Comparison of ENCODE assay signal across 16 mouse cellular contexts in genomic region chr11:90284079-90284478, GRCm38 (mm10).
"Had no signal": no experiment of that assay in that cellular context is flagged by ENCODE, and none has a peak within 500 bp of the region (broad histone marks: within the 10 kb centered on the region; RNA-seq: fewer than 3 reads in every experiment).

No protein-coding gene starts in this region.

- DNase-seq: liver, postnatal 0 days; lung, adult 2 months; lung, postnatal 14 days; lung, postnatal 36 days; right cerebral cortex, postnatal 14 days; right cerebral cortex, postnatal 4 days; spleen, adult 18-20 months; thymus, adult 18-20 months; thymus, postnatal 14 days; thymus, postnatal 36 days had no signal

- H3K36me3 ChIP-seq: lung, embryonic 15.5 days; midbrain, embryonic 13.5 days; midbrain, embryonic 15.5 days; neural tube, embryonic 12.5 days had no signal

- H3K9me3 ChIP-seq: lung, embryonic 15.5 days; megakaryocyte, embryonic 14.5 days; midbrain, embryonic 13.5 days; midbrain, embryonic 15.5 days; neural tube, embryonic 12.5 days had no signal

- H3K27ac ChIP-seq: lung, embryonic 15.5 days; macrophage; midbrain, embryonic 13.5 days; midbrain, embryonic 15.5 days; neural tube, embryonic 12.5 days had no signal

- H3K27me3 ChIP-seq: lung, embryonic 15.5 days; megakaryocyte, embryonic 14.5 days; midbrain, embryonic 13.5 days; midbrain, embryonic 15.5 days; neural tube, embryonic 12.5 days had no signal

- H3K4me3 ChIP-seq: lung, embryonic 15.5 days; megakaryocyte, embryonic 14.5 days; midbrain, embryonic 13.5 days; midbrain, embryonic 15.5 days; neural tube, embryonic 12.5 days had no signal

- H3K9ac ChIP-seq: liver, postnatal 0 days; lung, embryonic 15.5 days; midbrain, embryonic 13.5 days; midbrain, embryonic 15.5 days; neural tube, embryonic 12.5 days had no signal

- H3K4me1 ChIP-seq: lung, embryonic 15.5 days; midbrain, embryonic 13.5 days; midbrain, embryonic 15.5 days; neural tube, embryonic 12.5 days had no signal
